Mouse (Mus musculus) adrenal gland, postnatal 25 days (tissue): ENCODE results near the gene Cacna1c. TPM values are rescaled to one million over a fixed set of nuclear protein-coding genes. Genes with fewer than 3 reads are reported as not detected.
A peak's percentile ranks its signal among the peaks of the same experiment; 100 is the strongest.

Experiments used
- DNase-seq: peaks from one replicate; pipeline ENCODE4 v3.0.0; 2021; ENCODE audit warnings: mixed read lengths
- total RNA-seq: library from RNA; stranded (reverse); gene quantifications from 2 replicates; pipeline ENCODE4 v1.2.3, GENCODE M21; 2021

Cacna1c gene
- total RNA-seq, 1 experiment from 2014 or later = 104 TPM

DNA sequence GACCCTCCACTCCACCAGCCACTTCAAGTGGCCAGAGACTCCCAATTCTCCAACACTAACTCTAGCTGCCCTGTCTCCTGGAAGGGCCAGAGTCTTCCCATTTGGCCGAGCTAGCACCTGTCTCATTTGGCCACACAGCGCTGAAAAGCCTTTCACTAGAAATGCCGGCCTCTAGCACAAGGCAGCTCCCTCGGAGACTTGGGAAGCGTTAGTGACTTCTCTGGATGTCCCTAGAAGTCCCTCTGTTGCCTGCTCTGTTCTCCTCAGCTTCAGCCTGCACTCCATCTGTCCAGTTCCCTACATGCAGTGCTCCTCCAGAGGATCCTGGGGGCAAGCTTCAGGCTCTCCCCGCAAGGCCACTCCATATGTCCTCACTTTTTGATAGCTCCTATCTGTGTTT is 101.1 kb downstream of the Cacna1c start:
- DNase-seq = no peak

DNA sequence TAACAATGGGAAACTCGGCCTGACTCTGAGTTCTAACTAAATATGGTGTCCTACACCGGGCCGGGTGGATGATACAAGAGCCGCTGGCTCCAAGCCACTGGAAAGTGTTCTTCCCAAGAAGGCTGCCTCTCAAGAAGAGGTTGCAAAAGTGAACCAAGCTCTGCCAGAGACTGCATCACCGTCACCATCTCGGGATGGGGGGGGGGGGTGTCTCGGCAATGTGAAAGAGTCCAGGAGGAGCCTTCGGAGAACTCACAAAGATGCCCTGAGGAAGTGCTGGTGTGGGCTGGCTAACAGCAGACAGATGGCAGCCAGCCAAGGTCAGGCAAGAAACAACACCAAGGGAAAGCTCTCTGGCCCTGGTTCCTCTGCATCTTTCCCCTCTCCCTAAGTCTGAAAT is 107.0 kb downstream of the Cacna1c start:
- peak; percentile 85 for DNase-seq

DNA sequence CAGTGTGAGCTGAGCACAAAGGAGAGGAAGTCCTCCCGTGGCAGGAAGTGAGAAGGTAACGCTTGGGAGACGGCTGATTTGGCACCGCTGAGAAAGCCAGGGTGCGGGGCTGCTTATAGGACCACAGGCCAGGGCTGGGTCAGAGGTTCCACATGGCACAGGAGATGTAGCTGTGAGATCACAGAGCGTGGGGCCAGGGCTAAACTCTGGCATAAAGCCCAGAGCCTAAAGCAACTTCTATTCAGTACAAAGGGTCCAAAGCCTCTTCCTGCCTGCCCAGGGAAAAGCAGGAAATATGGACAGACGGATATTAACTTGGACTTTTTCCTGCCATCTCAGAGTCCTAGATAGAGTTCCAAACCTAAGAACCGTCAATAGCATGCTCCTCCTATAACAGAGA is 107.8 kb downstream of the Cacna1c start:
- no peak for DNase-seq

DNA sequence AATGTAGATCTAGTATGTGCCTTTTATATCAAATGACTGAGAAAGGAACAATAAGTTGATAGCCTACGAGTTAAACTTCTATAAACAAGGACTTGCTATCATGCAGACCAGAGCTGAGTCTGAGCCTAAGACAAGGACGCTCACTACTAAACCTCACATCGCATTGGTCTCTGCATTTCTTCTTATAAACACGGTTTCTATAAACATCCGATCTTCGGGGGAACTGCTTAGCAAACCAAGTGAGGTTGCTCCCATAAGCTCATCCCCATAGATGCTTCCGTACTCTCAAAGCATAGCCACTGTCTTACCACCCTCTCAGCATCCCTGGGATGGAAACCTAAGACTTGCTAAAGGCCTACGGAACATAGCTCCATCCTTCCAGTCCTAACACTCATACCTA is 108.3 kb downstream of the Cacna1c start:
- DNase-seq = no peak

DNA sequence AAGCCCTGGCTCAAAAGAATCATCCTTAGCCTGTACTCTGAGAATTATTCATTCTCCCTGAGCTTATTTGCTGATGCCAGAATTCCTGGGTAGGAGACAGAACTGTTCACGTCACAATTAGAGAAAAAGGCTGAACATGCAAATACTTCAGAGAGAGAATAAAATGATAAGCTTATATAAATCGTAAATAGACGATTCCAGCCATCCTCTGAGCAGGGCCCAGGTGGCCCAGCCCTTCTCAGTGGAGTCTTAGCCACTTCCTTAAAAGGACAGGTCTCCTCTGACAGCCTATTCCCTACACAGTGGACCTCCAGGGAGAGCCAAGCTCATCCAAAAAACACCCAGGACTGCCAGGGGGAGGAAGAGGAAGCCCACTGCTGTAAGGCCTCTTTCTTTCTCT is 110.4 kb downstream of the Cacna1c start:
- no peak for DNase-seq

DNA sequence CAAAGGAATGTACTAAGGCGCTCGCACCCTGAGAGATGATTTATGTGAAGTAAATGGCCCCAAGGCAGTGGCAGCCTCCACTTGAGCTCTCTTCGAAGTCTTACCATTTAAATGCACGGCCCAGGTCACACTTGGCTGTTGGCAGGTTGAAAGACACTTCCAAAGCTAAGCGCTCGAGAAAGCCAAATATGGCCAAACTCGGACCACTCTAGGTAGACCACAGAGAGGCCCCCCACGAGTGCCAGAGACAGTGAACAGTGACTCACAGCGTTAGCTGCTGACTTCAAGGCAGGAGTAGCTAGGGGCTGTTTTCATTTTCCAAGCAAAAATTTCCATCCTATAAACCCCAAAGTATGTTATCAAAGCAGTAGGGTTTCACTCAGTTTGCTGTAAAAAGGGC is 111.7 kb downstream of the Cacna1c start:
- DNase-seq = no peak

DNA sequence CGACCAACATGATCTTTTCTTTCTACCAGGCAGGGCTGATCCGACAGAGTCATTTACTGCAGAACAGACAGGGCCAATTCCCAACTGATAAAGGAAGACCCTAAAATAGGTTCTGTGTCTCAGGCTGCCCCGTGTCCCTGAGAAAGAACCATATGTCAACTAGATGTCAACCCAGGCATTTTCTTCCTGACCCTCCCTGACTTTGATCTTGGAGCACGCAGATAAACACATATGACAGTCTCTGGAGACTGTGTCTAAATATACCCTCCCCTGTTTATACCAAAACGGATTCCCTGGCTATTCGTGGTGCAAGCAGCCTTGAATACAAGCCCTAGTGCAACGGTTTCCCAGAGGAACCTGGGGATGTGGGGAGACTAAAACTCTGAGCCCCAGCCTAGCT is 112.7 kb downstream of the Cacna1c start:
- no peak for DNase-seq

DNA sequence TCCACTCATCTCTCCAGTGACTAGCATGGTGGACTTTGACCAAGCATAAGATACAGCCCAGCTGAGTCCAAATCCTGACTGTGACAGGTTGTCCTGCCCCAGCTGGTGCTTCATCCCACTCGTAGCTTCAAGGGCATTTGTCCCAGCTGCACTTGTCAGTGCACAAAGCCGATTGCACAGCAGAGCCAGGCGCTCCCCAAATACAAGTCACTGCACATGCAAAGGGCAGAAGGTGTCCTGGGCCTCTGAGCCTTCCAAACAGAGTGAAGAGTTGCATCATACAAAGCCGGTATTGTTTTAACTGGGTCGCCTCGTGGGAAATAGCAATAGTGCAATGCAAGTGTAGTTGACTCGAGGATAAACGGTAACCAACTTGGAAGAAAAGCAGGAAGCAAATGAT is 113.6 kb downstream of the Cacna1c start:
- no peak for DNase-seq

DNA sequence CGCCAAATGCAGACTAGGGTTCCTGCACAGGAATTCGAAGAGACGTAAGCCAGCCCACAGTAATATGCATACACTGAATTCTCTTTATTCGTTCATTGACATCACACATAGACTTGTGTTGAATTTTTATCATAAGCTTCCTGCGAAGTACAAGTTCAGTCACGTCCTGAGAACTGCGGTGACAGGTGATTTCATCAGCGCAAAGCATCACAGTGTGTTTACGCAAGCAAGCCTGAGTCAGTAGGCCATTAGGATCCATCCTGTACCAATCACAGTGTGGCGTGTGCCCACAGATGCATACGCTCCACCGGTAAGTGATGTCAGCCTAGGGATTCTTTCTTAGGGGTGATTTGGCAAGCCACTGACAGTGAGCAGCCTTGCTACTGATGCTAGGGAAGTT is 114.6 kb downstream of the Cacna1c start:
- DNase-seq = no peak

DNA sequence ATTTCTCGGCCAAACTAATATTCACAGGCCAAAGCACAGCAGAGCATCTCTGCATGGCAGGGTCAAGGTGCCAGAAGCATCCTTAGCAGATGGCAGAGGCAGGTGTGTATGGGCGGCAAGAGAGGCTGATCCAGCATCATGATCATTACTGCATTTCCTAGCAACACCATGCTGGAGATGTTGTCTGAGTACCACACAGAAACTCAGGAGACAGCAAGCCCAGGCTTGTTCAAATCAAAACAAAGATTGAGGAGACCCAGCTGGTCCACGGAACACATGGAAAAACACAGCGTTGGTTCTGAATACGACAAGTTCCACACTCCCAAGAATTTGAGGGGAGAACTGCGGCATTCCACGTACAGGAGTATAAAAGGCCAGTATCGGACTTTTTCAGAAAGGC is 116.6 kb downstream of the Cacna1c start:
- no peak for DNase-seq

DNA sequence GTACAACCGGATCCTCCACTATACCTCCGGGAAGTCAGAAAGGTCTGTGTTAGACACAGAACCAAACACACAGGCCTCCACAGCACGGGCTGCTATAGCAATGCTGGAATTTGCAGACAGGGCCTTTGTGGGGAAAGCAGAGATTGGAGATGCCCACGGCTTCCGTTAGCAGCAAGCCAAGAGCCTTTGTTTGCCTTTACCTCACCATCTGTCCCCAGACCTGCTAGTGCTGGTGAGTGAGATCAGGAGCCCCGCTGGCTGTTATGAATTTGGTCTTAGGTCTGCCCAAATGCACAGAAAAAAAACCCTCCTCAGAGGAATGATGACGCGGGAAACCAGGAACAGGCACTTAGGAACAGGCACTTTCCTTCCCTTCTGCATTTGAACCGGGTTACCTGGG is 117.3 kb downstream of the Cacna1c start:
- no peak for DNase-seq

DNA sequence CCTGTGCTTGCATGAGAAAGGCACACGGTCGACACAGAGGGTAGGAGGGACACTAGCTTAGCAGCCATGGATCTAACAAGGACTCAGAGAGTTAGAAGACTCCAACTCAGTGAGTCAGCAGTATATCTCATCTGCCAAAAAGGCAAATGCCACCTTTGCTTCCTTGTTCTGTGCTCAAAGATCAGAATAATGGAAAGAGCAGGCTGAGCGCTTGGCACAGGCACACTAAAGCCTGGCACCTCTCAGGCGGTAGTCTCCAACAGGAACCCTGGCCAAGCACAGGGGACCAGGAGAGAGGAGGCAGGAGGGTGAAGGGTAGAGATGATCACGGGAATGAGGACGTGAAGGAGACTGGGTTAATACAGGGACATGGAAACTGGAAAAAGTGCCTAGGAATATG is 119.0 kb downstream of the Cacna1c start:
- DNase-seq = no peak

DNA sequence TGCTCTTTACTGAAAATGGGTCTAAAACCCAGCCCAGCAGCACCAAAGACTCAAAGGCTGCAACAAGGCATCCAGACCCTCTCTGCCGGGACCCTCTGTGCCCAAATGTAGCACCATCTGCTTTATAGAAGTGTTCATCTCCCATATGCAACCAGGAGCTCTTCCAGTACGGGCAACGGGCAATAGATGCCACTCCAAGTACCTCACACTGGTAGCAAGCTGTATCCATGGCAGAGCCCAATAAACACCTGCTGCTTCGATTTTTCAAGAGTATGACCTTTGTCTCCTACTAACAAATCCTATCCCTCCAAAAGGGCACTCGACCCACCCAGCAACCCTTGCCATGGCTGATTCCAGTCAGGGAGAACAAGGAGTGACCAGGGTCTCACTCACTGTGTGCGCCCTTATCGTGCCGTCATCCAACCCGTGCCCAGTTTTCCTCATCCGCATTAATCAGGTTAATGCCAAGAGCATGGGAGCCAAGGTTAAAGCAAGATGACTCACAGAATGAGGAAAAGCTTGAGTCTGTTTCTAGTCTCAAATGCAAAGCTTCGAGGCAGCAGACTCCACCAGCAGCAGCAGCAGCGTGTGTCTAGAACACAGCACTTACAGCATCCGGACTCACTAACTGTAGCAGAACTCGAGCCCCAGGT is 122.7 kb downstream of the Cacna1c start:
- DNase-seq = peak; percentile 62

DNA sequence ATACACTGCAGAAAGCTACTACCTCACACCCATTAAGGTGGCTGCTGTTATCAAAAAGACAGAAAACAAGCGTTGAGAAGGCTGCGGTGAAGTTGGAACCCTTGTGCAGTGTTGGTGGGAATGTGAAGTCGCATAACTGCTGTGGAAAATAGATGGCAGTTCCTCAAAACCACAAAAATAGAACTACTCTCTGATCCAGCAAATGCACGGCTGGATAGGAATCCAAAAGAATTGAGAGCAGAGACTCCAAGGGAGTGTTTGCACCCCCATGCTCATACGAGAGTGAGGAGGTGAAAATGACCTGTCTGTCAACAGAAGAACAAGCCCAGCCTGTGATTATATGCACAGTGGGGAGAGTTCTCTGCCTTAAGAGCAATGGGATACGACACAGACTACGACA is 123.4 kb downstream of the Cacna1c start:
- DNase-seq = no peak

DNA sequence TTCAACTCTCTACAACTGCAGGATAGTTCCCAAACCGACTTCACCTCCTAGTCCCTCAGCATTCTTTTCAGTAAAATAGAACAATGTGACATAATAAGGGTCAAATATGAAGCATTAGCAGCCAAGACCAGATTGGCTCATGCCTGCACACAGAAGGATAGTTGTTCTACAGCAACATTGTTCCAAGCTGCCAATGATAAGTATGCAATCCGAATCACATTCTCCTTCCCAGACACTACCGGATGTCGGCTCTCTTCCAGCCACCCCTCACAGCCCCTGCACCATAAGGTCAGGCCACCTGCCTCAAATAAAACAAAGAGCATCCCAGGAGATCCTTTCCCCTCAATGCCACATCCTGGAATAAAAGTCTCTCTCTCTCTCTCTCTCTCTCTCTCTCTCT is 125.4 kb downstream of the Cacna1c start:
- DNase-seq = no peak

DNA sequence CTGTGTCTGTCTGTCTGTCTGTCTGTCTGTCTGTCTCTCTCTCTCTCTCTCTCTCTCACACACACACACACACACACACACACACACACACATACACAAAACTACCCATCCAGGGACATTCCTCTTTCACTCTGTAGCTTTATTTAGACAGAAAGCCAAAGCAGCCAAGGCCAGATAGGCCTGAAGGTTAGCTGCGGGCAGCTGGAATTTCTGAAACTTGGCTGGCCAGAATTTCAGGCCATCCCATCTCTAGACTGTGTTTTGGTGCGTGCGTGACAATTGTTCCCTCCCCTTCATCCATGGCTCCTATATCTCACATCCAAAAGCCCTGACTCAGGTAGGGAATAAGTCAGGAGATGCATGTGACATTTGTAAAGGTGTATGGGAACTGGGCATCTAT is 125.9 kb downstream of the Cacna1c start:
- no peak for DNase-seq

DNA sequence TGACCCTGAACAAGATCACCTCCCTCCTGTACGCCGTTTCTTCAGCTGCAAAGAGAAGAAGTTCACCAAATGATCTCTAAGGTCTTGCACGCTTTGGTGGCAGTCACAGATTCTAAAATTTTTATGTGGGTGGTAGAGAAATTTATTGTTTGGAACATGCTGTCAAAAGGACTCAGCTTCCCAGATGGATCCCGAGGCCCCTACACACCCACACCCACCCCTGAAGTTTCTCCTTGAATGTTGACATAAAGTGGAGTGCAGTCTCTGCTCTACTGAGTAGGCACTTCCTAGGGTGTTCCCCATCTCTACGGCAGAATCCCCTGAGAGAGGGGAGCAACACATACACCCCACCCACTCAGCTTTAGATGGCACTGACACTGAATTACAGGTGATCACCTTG is 127.1 kb downstream of the Cacna1c start:
- DNase-seq = no peak

DNA sequence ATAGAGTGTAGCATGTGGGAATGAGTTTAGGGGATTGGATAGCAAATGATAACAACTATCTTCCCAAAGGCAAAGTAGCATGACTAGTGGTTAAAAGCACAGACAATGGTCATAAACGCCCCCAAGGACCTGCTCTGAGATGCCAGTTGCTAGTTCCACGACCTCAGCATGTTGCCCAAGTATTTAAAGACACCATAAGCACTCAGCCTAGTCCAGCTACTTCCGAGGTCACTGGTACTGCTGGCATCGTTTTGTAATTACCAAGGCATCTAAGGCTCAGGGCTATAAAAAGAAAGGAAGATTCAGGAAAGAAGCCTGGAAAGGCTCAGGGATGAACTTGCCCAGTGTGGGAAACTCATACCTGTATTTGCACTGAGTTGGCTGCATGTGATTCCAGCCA is 127.6 kb downstream of the Cacna1c start:
- no peak for DNase-seq

DNA sequence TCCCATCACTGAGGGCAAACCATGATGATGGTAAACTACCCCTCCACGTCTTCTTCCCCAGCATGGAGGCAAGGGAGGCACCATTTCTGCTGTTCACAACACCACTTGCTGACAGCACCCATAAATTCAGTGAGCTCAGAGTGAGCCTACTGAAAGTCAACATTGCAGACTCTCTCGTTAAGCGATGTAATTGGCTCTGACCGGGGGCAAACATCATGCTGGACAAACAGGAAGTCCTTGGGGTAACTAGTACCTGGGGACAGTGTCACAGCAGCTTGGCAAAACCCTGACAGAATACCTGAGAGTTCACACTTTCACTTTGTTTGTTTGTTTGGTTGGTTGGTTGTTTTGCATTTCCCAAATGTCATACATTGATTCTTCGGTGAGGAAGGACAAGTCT is 131.3 kb downstream of the Cacna1c start:
- DNase-seq = no peak

DNA sequence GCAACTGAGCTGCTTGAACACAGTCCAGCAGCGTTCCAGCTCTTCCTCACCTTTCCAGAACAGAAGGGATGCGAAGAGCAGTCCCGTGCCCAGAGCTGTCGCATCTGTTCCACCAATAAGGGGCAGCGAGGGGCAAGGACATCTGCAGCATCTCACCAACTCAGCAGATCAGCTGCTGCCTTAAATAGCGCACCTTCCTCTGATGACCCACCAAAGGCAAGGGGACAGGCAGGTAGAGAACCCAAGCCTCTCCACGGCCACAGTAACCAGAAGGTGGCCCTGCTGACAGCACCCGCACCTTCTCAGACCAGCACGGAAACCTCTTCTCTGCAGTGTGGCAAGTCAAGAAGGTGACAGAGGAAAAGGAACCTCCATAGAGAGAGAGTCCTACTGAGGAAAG is 131.8 kb downstream of the Cacna1c start:
- no peak for DNase-seq

DNA sequence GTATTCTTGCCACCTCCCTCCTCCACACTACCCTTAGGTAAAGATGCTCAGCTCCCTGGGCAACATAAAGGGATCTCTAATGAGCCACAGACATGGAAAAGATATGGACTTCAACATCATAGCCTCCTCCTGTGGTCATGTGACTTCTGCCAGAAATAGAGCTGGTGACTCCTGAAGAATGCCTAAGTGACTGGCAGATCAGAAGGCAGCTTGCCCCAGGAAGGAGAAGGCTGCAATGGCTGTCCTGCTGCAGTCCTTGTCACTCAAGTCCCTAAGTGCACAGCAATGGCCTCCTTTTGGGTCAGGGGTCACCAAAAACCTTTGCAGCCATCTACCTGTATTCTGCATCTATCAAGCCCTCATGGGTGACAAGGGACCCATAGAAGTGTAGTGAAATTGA is 133.5 kb downstream of the Cacna1c start:
- no peak for DNase-seq

DNA sequence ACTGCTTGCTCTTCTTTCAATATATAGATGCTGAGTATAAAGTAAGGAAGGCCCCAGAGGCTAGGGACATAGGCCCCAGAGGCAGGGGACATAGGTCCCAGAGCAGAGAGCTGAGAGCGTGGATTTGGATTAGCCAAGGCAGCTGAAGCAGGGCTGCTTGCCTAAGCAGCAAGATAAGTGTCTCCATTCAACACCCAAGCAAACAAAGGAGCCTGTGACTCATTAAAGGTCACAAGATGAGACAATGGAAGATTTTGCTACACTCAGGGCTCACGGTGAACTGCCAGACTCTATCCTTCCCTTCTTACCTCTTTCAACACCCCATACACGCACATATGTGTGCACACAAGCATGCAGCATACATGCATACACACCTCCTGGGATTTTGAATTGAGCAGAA is 137.3 kb downstream of the Cacna1c start:
- DNase-seq = no peak

DNA sequence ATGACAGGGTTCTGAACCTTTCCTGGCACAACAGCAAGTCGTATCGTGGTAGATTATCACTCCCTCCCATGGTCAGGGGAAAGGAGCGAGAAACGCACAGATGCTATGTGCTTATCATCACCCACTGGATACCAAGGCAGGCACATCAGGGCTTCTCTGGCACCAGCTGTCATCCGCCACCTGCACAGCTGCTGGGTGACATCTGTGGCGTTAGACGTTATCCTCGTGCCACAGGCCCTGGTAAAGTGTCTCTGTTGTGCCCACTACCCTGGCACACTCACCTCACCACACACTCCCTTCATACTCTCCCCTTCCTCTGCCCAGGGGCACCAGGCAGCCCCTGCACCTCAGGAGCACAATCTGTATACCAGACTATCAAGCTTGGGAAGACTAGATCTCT is 137.8 kb downstream of the Cacna1c start:
- no peak for DNase-seq

DNA sequence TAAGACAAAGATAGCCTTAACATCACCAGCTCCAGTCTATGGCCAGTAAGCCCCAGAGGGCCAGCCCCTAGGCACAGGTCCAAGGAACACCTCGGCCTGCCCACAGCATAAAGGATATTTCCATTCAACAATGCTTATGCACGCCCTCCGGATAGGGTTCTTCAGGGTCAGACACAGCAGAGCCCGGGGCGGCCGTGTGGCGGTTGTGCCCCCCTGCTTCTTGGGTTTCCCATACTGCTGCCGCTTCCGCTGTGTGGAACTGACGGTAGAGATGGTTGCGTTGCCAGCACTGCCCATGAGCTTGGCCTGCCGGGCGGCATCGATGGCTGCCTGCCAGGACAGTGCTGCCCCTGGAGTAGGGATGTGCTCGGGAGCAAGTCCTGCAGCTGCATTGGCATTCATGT is 139.1 kb downstream of the Cacna1c start:
- peak; percentile 76 for DNase-seq

DNA sequence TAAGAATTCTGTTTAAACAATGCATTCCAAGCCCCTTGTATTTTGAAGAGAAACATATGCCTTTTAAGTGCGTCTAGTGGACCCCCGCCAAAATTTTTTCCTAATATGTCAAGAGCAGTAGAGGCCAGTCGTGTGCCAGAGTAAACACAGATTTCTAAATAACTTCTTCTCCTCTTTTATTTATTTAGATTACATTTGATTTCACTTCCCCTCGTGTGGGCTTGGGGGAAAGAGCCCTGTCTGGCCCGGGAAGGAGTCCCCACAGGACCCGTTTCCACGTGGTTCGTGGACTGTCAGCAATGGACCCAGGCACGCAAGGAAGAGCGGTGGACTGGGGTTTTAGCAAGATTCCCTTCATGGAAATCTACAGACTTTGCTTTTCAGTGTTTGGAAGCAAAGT is 143.4 kb downstream of the Cacna1c start:
- no peak for DNase-seq
